Mouse (Mus musculus) gastrocnemius, postnatal 4 days (tissue): ENCODE results near the gene A430078G23Rik. TPM values are rescaled to one million over a fixed set of nuclear protein-coding genes. Genes with fewer than 3 reads are reported as not detected.

Experiments used
- DNase-seq, 2 experiments: peaks; one replicate each; pipeline ENCODE4 v3.0.0; 2021 to 2022; ENCODE audit warnings: low spot score in 2 of 2, mixed read lengths in 2 of 2
- total RNA-seq, 2 experiments: library from RNA; stranded (reverse); gene quantifications; 2 replicates each; pipeline ENCODE4 v1.2.3; 2021

Gene A430078G23Rik
- total RNA-seq, 2 experiments from 2014 or later = 0.39 to 0.49 TPM

GRCm38 (mm10) chr8:3411085-3411484 is 57.9 kb downstream of the A430078G23Rik start:
- DNase-seq = no peak

- no peak for DNase-seq
These were observed 58.7 kb downstream of the A430078G23Rik start for GRCm38 (mm10) chr8:3411901-3412301.

GRCm38 (mm10) chr8:3412816-3413215 is 59.6 kb downstream of the A430078G23Rik start:
- DNase-seq = no peak

- no peak for DNase-seq
These were observed 61.5 kb downstream of the A430078G23Rik start for GRCm38 (mm10) chr8:3414639-3415190.

DNA sequence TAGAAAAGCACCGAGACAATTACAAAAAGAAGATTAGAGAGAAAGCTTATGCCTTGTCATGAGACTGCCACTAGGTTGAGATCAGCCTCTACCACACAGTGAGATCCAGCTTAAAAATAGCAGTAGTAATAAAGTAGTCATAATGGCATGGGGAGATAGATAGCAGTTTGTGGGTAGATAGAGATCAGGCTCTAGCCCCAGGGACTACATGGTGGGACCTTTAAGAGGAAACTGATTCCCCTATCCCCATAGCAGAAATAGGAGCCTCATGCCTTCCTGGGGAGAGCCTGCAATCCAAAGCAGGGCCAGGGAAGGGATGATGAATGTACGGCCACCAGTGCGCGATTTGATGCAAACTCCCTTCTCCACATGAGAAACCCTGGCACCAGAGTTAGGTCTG is 62.0 kb downstream of the A430078G23Rik start:
- no peak for DNase-seq

DNA sequence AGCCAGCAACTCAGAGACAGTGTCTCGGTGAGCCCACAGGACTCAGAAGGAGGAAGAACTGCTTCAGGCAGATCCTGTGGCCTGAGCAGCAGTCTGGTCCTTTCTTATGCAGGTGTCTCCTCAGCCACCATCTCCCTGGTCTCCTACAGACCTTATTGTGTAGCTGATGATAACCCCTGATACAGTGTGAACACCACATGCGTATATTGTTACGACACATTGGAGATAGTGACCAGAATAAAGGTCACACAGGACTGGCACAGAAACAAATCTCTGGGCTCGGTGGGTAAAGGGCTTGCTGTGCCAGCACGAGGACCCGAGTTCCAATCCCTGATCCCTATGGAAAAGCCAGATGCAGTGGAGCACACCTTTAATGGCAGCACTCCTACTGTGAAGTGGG is 62.4 kb downstream of the A430078G23Rik start:
- DNase-seq = no peak

DNA sequence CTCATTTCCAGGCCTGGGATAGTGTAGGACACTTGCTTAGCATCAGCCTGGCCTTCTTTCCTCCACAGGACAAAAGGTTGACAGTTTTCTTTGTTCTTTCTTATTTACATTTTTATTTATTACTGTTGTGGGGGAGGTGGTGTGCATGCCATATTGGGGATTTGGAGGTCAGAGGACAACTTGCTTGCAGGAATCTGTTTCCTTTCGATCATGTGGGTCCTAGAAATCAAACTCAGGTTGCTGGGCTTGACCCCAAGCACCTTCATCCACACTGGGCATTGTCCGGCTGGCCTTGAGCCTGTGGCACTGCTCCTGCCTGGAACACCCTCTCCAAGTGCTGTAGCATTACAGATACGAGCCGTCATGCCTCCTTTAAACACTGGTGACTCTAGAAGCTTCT is 63.6 kb downstream of the A430078G23Rik start:
- DNase-seq = no peak

GRCm38 (mm10) chr8:3417455-3417854 is 64.2 kb downstream of the A430078G23Rik start:
- DNase-seq = no peak

DNA sequence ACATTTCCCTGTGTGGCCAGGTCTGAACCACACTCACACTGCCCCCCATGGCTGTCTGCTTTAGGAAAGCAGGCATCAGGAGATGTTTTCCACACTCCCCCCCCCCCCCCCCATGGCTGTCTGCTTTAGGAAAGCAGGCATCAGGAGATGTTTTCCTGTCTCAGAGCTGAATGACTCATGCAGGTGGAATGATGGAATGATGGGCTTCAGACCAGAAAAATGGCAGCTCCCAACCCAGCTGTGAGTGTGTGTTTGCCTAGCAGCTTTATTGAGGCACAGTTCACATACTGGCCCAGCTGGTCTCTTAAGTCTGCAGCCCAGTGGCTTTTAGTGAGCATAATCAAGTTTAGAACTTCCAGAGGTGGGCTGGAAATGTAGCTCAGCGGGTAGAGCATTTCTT is 64.9 kb downstream of the A430078G23Rik start:
- DNase-seq = no peak

GRCm38 (mm10) chr8:3420105-3420706 is 67.0 kb downstream of the A430078G23Rik start:
- DNase-seq = no peak

DNA sequence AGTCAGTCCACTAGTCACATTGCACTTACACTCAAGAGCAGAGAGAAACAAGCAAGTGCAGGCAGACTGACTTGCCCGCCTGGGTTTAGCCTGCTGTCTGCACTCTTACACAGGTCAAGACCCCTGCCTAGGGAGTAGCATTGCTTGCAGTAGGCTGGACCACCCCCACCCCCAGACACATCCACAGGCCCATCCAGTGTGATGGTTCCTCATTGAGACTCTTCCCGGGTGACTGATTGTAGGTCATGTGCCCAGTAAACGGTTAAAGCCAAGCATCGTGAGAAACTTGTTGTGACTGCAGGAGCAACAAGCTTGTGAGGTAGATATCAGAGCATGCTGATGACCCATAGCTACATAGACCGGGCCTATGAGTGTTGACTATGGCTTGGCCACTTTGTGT is 68.3 kb downstream of the A430078G23Rik start:
- no peak for DNase-seq

- no peak for DNase-seq
These were observed 72.0 kb downstream of the A430078G23Rik start for GRCm38 (mm10) chr8:3425217-3425616.

- no peak for DNase-seq
These were observed 73.0 kb downstream of the A430078G23Rik start for GRCm38 (mm10) chr8:3426211-3426610.

DNA sequence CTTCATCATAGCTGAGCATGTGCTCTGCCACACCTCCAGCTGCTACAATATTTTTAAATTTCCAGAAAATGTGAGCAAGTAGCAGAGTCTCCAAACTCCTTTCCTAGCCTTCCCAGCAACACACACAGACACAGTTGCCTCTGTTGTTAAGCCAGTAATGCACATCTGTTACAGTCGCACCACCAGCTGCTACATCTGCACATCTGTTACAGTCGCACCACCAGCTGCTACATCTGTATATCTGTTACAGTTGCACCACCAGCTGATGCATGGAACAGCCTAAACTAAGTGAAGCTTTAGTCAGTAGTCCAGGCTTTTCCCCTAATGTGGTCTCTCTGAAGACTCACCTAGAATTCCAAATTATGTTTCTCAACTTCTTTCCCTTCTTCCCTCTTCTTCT is 75.2 kb downstream of the A430078G23Rik start:
- DNase-seq = no peak

GRCm38 (mm10) chr8:3429966-3430365 is 76.8 kb downstream of the A430078G23Rik start:
- DNase-seq = no peak

GRCm38 (mm10) chr8:3431113-3431512 is 77.9 kb downstream of the A430078G23Rik start:
- no peak for DNase-seq

GRCm38 (mm10) chr8:3436492-3436891 is 83.3 kb downstream of the A430078G23Rik start:
- no peak for DNase-seq

- no peak for DNase-seq
These were observed 86.3 kb downstream of the A430078G23Rik start for GRCm38 (mm10) chr8:3439510-3439909.

Other genes with a start within 250 kb of the A430078G23Rik start
- gene Insr, start 73.8 kb upstream of the A430078G23Rik start, total RNA-seq = 10 to 100 TPM; 71.0 to 73.6 TPM
- gene Arhgef18, start 39.6 kb downstream of the A430078G23Rik start, total RNA-seq = 10 to 100 TPM; 16.9 to 17.3 TPM
- gene Pex11g, start 114.3 kb downstream of the A430078G23Rik start, total RNA-seq = 1 to 10 TPM; 3.1 to 5.9 TPM
- under 1 TPM in 1 of 2 experiments, not detected in 1; 0.16 TPM for gene Tex45, start 117.4 kb downstream of the A430078G23Rik start, total RNA-seq
- 10 to 100 TPM; 22.3 to 23.6 TPM for gene Zfp358, start 139.7 kb downstream of the A430078G23Rik start, total RNA-seq
- 10 to 100 TPM; 22.8 to 26.7 TPM for gene Mcoln1, start 147.0 kb downstream of the A430078G23Rik start, total RNA-seq
- 10 to 100 TPM; 15.8 to 20.6 TPM for gene Pnpla6, start 162.0 kb downstream of the A430078G23Rik start, total RNA-seq
- gene C330021F23Rik, start 214.6 kb downstream of the A430078G23Rik start, total RNA-seq = not detected
- gene Camsap3, start 233.9 kb downstream of the A430078G23Rik start, total RNA-seq = 1 to 10 TPM; 1.8 to 2.6 TPM